Mouse (Mus musculus) urinary bladder, adult 18-20 months (tissue): ENCODE measurements around the gene Blcap.
"Not testable (repeated sequence)": the region's sequence is repeated elsewhere in the genome, so short reads cannot be mapped to it uniquely, and the experiment has no call there.

Experiments
- DNase-seq, 2 experiments: peaks; one replicate each; pipeline ENCODE4 v3.0.0; 2022; ENCODE audit warnings: low spot score in 2 of 2, mixed read lengths in 2 of 2

Blcap gene

GRCm38 (mm10) chr2:157571224-157571832, at the start of gene Blcap:
Blcap (minus strand) TSS chr2:157571274.
- DNase-seq, result no peak

- DNase-seq, result no peak
Observed at GRCm38 (mm10) chr2:157618393-157618792, 47.3 kb upstream of the Blcap start.

- no peak for DNase-seq
Observed at GRCm38 (mm10) chr2:157613997-157614396, 42.9 kb upstream of the Blcap start.

GRCm38 (mm10) chr2:157611735-157612134, 40.7 kb upstream of the Blcap start:
- DNase-seq, result no peak

GRCm38 (mm10) chr2:157607542-157608236, 36.6 kb upstream of the Blcap start:
- no peak for DNase-seq

- peak; percentile 50 to 78 for DNase-seq
Observed at GRCm38 (mm10) chr2:157605025-157605675, 34.1 kb upstream of the Blcap start.

- no peak for DNase-seq
Observed at GRCm38 (mm10) chr2:157601435-157601839, 30.4 kb upstream of the Blcap start.

GRCm38 (mm10) chr2:157596876-157597566, 25.9 kb upstream of the Blcap start:
- DNase-seq, result no peak

GRCm38 (mm10) chr2:157585351-157585750, 14.3 kb upstream of the Blcap start:
- DNase-seq, result not testable (repeated sequence)

- no peak for DNase-seq
Observed at GRCm38 (mm10) chr2:157572786-157573185, 1.7 kb upstream of the Blcap start.

GRCm38 (mm10) chr2:157569796-157570485, 1.1 kb downstream of the Blcap start:
- DNase-seq, result no peak

GRCm38 (mm10) chr2:157568881-157569280, 2.2 kb downstream of the Blcap start:
- no peak for DNase-seq

GRCm38 (mm10) chr2:157567235-157567961, 3.7 kb downstream of the Blcap start:
- peak in 1 of 2 experiments; percentile 23 for DNase-seq

- DNase-seq, result peak; percentile 76 to 87
Observed at GRCm38 (mm10) chr2:157566260-157566952, 4.7 kb downstream of the Blcap start.

- no peak for DNase-seq
Observed at GRCm38 (mm10) chr2:157565898-157566259, 5.2 kb downstream of the Blcap start.

- DNase-seq, result no peak
Observed at GRCm38 (mm10) chr2:157565446-157565845, 5.6 kb downstream of the Blcap start.

- no peak for DNase-seq
Observed at GRCm38 (mm10) chr2:157564723-157565122, 6.4 kb downstream of the Blcap start.

GRCm38 (mm10) chr2:157563031-157563430, 8.0 kb downstream of the Blcap start:
- DNase-seq, result no peak

- DNase-seq, result peak in 1 of 2 experiments; percentile 65
Observed at GRCm38 (mm10) chr2:157561165-157561836, 9.8 kb downstream of the Blcap start.

- DNase-seq, result no peak
Observed at GRCm38 (mm10) chr2:157560302-157560701, 10.8 kb downstream of the Blcap start.
